Mouse (Mus musculus) CH12.LX (cell line): ENCODE measurements around the gene Atf4.

Source experiments
- CHD2 ChIP-seq: IDR thresholded peaks from 2 replicates; pipeline ENCODE4 v1.6.1; 2011; ENCODE audit warnings: low read length, improper control_type of control experiment
- CTCF ChIP-seq, 2 experiments: IDR thresholded peaks in 1 of 2; conservative IDR thresholded peaks in 1 of 2; 2 replicates each; pipeline ENCODE4 v1.5.1; 2011 to 2012; ENCODE audit warnings: low read depth in 2 of 2, low read length in 2 of 2, improper control_type of control experiment in 1 of 2, inconsistent platforms in 1 of 2, mild to moderate bottlenecking in 1 of 2, moderate library complexity in 1 of 2
- EP300 ChIP-seq: IDR thresholded peaks from 2 replicates; pipeline ENCODE4 v1.6.1; 2011; ENCODE audit warnings: low read length, improper control_type of control experiment
- ETS1 ChIP-seq: conservative IDR thresholded peaks from 2 replicates; pipeline ENCODE4 v1.6.1; 2012; ENCODE audit warnings: low read depth, mild to moderate bottlenecking, inconsistent platforms, low read length, improper control_type of control experiment, moderate library complexity
- HCFC1 ChIP-seq: IDR thresholded peaks from 2 replicates; pipeline ENCODE4 v1.6.1; 2012; ENCODE audit warnings: low read depth, mild to moderate bottlenecking, inconsistent platforms, low read length, improper control_type of control experiment
- MAZ ChIP-seq: IDR thresholded peaks from 2 replicates; pipeline ENCODE4 v1.6.1; 2012; ENCODE audit warnings: low read depth, mild to moderate bottlenecking, inconsistent platforms, low read length, improper control_type of control experiment, moderate library complexity
- POLR2A ChIP-seq: IDR thresholded peaks from 2 replicates; pipeline ENCODE4 v1.6.1; 2011; ENCODE audit warnings: low read depth, mild to moderate bottlenecking, improper control_type of control experiment, low read length
- POLR2AphosphoS2 ChIP-seq: IDR thresholded peaks from 2 replicates; pipeline ENCODE4 v1.6.1; 2011; ENCODE audit warnings: low read depth, low read length, improper control_type of control experiment
- TBP ChIP-seq: conservative IDR thresholded peaks from 2 replicates; pipeline ENCODE4 v1.6.1; 2011; ENCODE audit warnings: low read depth, low read length, improper control_type of control experiment
- TCF12 ChIP-seq: IDR thresholded peaks from 2 replicates; pipeline ENCODE4 v1.6.1; 2014; ENCODE audit warnings: low read depth, mild to moderate bottlenecking, inconsistent platforms, low read length, improper control_type of control experiment
- ZKSCAN1 ChIP-seq: IDR thresholded peaks from 2 replicates; pipeline ENCODE4 v1.6.1; 2012; ENCODE audit warnings: low read depth, inconsistent platforms, low read length, improper control_type of control experiment, borderline replicate concordance

DNA sequence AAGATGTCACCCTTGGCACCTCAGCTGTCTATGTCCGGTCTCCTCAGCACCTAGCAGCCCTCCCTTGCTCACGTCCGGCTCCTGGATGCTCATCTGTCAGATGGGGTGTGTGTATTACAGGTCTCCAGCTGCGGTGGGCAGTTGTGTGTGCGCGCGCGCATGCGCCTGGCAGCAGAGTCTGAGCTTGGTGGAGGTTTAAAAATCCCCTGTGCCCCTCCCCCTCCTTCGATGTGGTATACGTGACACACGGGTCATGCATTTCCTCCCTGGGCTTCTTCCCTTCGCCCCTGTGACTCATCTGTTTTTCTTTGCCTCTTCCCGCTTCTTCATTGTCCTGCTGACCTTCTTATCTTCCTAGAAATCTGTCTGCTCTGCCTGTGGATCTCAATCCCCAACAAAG, 35.8 kb upstream of the Atf4 start:
- TF ChIP-seq TBP (peak; percentile 77; the same call in 1 of the 2 replicates), TCF12 (peak; percentile 88), CTCF (conservative IDR thresholded peaks at IDR 0.05 in 1 of 2, IDR thresholded peaks at IDR 0.05 in 1 of 2; ENCODE audit: low read depth in 2 of 2, low read length in 2 of 2) (no peak), EP300 (peak; percentile 80), POLR2A (peak; percentile 72), HCFC1 (peak; percentile 53), POLR2AphosphoS2 (no peak), CHD2 (peak; percentile 92), ZKSCAN1 (no peak), MAZ (no peak), ETS1 (peak; percentile 89)
